Mouse (Mus musculus) embryonic fibroblast, embryonic 13.5 days (primary cell): ENCODE measurements around the gene Stard3nl.

Source experiments
- CTCF ChIP-seq: IDR thresholded peaks from 2 replicates; pipeline ENCODE4 v1.5.1; 2011; ENCODE audit warnings: mild to moderate bottlenecking, control low read depth, low read length, moderate library complexity, borderline replicate concordance; ENCODE audit not compliant: insufficient read depth
- POLR2A ChIP-seq: IDR thresholded peaks from 2 replicates; pipeline ENCODE4 v1.6.1; 2011; ENCODE audit warnings: low read depth, mild to moderate bottlenecking, control low read depth, low read length, moderate library complexity

DNA sequence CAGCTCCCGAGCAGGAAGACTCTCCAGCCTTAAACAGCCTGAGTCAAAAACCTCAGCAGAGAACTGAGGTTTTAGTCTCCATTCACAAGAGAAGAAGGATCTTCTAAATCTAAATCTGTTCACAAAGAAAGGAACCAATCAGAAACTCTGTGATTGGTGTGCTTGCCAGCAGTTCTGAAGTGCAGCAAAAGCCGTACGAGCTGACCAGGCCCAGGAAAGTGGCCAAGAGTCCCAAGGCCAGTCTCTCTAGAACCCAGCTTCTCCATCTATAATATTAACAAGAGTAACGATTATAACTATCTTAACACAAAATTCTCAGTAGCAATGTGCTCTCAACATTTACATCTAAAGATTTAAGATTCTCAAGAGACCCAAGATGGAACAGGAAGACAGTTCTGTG is 4.0 kb downstream of the Stard3nl start:
- no peak for TF ChIP-seq CTCF
- no peak for TF ChIP-seq POLR2A
